Mouse (Mus musculus): ENCODE measurements around the gene Igsf11. TPM values are rescaled to one million over a fixed set of nuclear protein-coding genes. Genes with fewer than 3 reads are reported as not detected.

Gene Igsf11
- polyA plus RNA-seq, 1 experiment from 2014 or later = 4.1 TPM

DNA sequence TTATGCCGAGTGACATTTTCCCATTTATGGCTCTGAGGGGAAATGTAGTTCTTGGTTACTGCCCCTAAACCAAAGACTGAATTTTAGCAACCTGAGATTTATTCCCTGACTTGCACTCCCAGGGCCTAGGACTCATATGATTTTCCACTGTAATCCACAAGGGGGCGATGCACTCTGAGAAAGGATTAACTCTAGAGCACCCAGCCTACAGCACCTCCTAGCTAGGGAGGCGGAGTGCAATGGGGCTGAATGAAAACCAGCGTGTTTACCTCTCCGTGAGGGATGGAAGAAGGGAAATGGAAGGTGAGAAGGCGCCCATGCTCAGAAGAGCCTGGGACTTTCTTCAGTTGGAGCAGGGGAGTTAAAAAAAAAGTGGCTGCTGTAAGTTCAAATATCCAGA is 163.6 kb downstream of the Igsf11 start:
- Histone ChIP-seq H3K36me3 (no peaks in the 10 kb centered on the region), H3K4me3 (no peak overlapping the region), H3K9me3 (no peaks in the 10 kb centered on the region), H3K9ac (replicated peaks) (no peak overlapping the region), H3K4me1 (0 out of 2 replicates have a peak, but pooled peaks cover 3% of the 10 kb centered on the region), H3K4me2 (replicated peaks) (no peak overlapping the region), H3K27me3 (no peaks in the 10 kb centered on the region), H3K27ac (replicated peaks) (no peak overlapping the region)
- ATAC-seq (replicated peaks) = 0 out of 2 replicates have a peak, but pooled peaks have one; percentile 16
- 21% methylated on average over 6 of the region's 6 CpGs for WGBS

DNA sequence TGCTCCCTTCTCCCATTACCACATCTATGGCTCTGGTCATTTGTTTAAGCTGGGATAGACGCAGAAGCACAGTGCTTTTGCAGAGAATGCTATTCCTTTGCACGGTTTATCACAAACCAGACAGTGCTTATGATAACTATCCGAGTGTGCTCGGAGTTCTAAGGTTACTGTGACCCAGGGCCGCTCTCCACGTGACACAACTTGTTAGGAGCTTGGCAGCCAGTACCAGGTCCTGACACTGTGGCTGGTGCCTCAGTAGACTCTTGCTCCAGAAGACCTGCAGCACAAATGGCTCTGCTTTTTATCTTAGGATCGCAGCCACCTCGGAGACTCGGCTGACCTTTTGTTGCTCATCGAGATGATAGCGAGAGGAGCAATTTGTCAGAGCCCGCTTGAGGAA is 164.5 kb downstream of the Igsf11 start:
- no peaks in the 10 kb centered on the region for H3K9me3 ChIP-seq
- no peaks in the 10 kb centered on the region for H3K36me3 ChIP-seq
- no peaks in the 10 kb centered on the region for H3K27me3 ChIP-seq
- no peak overlapping the region for H3K9ac ChIP-seq (replicated peaks)
- no peak overlapping the region for H3K27ac ChIP-seq (replicated peaks)
- no peak for ATAC-seq (replicated peaks)
- WGBS = 79% methylated on average over 12 of the region's 12 CpGs
- H3K4me3 ChIP-seq = no peak overlapping the region
- H3K4me1 ChIP-seq = 0 out of 2 replicates have a peak, but pooled peaks cover 3% of the 10 kb centered on the region
- no peak overlapping the region for H3K4me2 ChIP-seq (replicated peaks)

DNA sequence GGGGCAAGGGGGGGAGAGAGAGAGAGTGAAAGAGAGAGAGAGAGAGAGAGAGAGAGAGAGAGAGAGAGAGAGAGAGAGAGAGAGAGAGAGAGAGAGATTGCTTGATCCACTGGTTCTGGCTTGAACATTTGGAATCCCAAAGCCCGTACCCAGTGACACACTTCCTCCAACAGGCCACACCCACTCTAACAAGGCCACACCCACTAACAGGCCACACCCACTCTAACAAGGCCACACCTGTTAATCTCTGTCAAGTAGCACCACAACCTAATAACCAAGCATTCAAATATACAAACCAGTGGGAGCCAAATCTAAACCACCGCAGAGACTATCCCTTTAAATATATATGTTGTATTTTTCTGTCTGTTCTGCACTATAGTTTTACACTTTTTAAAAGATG is 166.4 kb downstream of the Igsf11 start:
- no peak overlapping the region for H3K4me2 ChIP-seq (replicated peaks)
- no peak overlapping the region for H3K4me3 ChIP-seq
- no peak overlapping the region for H3K9ac ChIP-seq (replicated peaks)
- no peaks in the 10 kb centered on the region for H3K9me3 ChIP-seq
- no peaks in the 10 kb centered on the region for H3K36me3 ChIP-seq
- no peak for ATAC-seq (replicated peaks)
- H3K4me1 ChIP-seq = 0 out of 2 replicates have a peak, but pooled peaks cover 3% of the 10 kb centered on the region
- WGBS = 97% methylated on average over 2 of the region's 2 CpGs
- no peaks in the 10 kb centered on the region for H3K27me3 ChIP-seq
- no peak overlapping the region for H3K27ac ChIP-seq (replicated peaks)

DNA sequence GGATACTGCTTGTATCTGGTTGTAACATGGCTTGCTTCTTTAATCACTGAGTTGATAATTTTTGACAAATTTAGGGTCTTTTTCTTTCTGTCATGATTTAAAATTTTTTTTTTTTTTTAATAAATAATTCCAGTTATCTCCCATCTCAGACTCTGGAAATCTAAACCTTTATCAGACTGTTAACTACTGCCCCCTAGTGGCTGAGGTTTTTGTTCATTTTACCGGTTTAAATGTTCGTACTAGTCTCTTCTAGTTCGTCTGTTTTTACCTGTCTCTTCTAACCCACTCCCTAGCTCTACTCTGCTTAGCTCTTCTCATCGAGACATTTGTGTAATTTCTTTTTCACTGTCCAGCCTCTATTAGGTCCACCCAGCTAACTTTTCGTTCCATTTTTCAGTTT is 170.1 kb downstream of the Igsf11 start:
- no peak for ATAC-seq (replicated peaks)
- Histone ChIP-seq H3K9me3 (no peaks in the 10 kb centered on the region), H3K27ac (replicated peaks) (no peak overlapping the region), H3K27me3 (no peaks in the 10 kb centered on the region), H3K4me3 (no peak overlapping the region), H3K36me3 (no peaks in the 10 kb centered on the region), H3K4me1 (no peaks in the 10 kb centered on the region), H3K4me2 (replicated peaks) (no peak overlapping the region), H3K9ac (replicated peaks) (no peak overlapping the region)
- WGBS = 32% methylated on average over 5 of the region's 5 CpGs

DNA sequence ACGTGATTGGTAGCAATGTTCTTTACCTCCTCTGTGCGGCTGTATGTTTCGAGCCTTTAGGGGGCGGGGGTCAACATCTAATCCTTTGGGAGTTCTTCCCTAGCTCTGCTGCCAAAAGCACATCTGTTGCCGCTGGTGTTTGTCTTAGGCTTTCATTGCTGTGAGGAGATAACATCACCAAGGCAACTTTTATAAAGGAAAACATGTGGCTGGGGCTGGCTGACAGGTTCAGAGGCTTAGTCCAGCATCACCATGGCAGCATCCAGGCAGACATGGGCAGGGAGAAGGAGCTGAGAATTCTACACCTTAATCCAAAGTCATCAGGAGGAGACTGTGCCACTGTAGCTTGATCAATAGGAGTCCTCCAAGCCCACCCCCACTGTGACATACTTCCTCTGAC is 173.1 kb downstream of the Igsf11 start:
- Histone ChIP-seq H3K36me3 (no peaks in the 10 kb centered on the region), H3K4me2 (replicated peaks) (no peak overlapping the region), H3K9me3 (no peaks in the 10 kb centered on the region), H3K4me1 (no peaks in the 10 kb centered on the region), H3K27me3 (no peaks in the 10 kb centered on the region), H3K4me3 (no peak overlapping the region), H3K9ac (replicated peaks) (no peak overlapping the region), H3K27ac (replicated peaks) (no peak overlapping the region)
- WGBS = 71% methylated on average over 5 of the region's 5 CpGs
- no peak for ATAC-seq (replicated peaks)

DNA sequence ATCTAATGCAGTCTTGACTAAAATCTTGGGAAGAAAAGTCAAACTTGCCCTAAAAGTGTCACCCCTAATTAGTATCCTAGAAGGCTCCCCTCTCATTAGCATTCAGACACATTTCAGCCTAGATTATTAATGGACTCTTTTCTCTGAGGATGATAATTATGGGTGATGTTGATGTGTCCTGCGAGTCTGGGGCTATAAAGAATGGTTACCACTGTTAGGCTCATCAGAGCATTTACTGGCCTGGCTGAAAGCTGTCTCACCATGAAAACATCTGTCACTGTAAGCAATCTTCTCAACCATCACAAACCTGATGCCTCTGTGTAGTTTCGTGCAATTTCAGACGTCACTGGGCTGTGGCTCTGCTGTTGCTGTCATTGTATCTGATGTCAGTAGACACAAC is 179.0 kb downstream of the Igsf11 start:
- Histone ChIP-seq H3K4me1 (0 out of 2 replicates have a peak, but pooled peaks cover 3% of the 10 kb centered on the region), H3K27ac (replicated peaks) (no peak overlapping the region), H3K9ac (replicated peaks) (no peak overlapping the region), H3K4me2 (replicated peaks) (no peak overlapping the region), H3K4me3 (no peak overlapping the region), H3K36me3 (no peaks in the 10 kb centered on the region), H3K9me3 (no peaks in the 10 kb centered on the region), H3K27me3 (no peaks in the 10 kb centered on the region)
- WGBS = 35% methylated on average over 3 of the region's 3 CpGs
- no peak; the same call in 1 of the 2 replicates for ATAC-seq (replicated peaks)

Other genes with a start within 250 kb of the Igsf11 start
- 3.4 and 3.6 TPM in 2 replicates for gene Arhgap31, start 179.4 kb upstream of the Igsf11 start, polyA plus RNA-seq (2015; fragmentation: Nextera tagmentation; extraction: Ambion mirVana)
- 24.5 and 27.4 TPM in 2 replicates for gene B4galt4, start 150.4 kb upstream of the Igsf11 start, polyA plus RNA-seq (2015; fragmentation: Nextera tagmentation; extraction: Ambion mirVana)
- 0.19 TPM in 1 of 2 replicates, not detected in the other for gene Upk1b, start 92.3 kb upstream of the Igsf11 start, polyA plus RNA-seq (2015; fragmentation: Nextera tagmentation; extraction: Ambion mirVana)
- not detected in 2 replicates for gene 4930435E12Rik, start 63.9 kb upstream of the Igsf11 start, polyA plus RNA-seq (2015; fragmentation: Nextera tagmentation; extraction: Ambion mirVana)